Mouse (Mus musculus) kidney, adult 8-10 months (tissue): ENCODE data around the gene Lipa.

ENCODE experiments used
- DNase-seq, 2 experiments: peaks; one replicate each; pipeline ENCODE4 v3.0.0; 2022

Lipa gene

DNA sequence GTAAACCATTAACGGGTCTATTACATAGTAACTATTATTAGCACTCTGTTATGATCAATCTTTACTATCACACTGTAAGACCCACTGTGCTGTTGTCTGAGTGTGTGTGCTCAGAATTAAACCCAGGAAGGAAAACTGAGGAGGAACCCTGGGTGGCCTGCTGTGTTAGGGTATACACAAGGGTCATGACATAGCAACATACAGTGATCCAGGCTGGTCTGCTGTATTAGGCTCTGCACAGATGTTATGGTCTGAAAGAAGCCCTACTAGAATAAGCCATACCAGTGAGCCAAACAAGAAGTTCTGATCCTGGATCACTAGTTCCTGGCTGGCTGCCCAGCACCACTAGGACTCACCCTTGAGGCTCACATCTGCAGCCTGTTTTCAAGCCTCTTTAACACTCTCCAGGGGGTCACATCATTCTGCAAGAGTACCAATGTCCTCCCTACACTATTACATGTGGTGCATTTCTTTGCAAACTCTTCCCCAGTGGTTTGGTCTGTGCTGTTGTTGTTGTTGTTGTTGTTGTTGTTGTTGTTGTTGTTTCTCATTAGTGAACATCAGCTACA is 65.7 kb downstream of the Lipa start:
- no peak for DNase-seq

- DNase-seq: no peak
These were observed 76.4 kb downstream of the Lipa start for GRCm38 (mm10) chr19:34450784-34451370.

- no peak for DNase-seq
These were observed 78.4 kb downstream of the Lipa start for GRCm38 (mm10) chr19:34448851-34449250.

- DNase-seq: peak; percentile 2 to 28
These were observed 81.8 kb downstream of the Lipa start for GRCm38 (mm10) chr19:34445410-34446012.

GRCm38 (mm10) chr19:34444785-34445184 is 82.5 kb downstream of the Lipa start:
- no peak for DNase-seq
